Mouse (Mus musculus) ES-Bruce4 (cell line): ENCODE measurements around the gene Fgf13.

Experiments used
- CTCF ChIP-seq: IDR thresholded peaks from one replicate; pipeline ENCODE4 v1.8.1; 2011; ENCODE audit warnings: low read depth, low read length
- EP300 ChIP-seq: IDR thresholded peaks from 2 replicates; pipeline ENCODE4 v1.6.1; 2011; ENCODE audit warnings: low read depth, low read length; ENCODE audit not compliant: insufficient read depth
- POLR2A ChIP-seq: IDR thresholded peaks from one replicate; pipeline ENCODE4 v1.8.1; 2011; ENCODE audit warnings: low read length; ENCODE audit not compliant: insufficient read depth

DNA sequence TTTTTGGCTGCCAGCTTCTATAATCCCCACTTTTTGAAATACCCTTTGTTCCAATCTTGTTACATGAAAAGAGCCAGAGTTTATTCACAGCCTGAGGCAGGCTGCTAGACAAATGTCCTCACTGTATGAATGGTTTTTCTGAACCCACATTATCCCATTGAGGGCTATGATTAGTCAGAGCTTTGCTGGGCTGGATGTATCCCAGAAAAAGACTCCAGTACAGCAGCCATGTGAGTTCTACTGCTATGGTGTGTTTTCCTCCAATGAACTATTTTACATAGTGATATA lies 326.5 kb downstream of the Fgf13 start:
- TF ChIP-seq POLR2A (no peak), CTCF (no peak), EP300 (no peak)
